Mouse (Mus musculus) intestine, embryonic 14.5 days (tissue): ENCODE data around the gene Cnnm1. TPM values are rescaled to one million over a fixed set of nuclear protein-coding genes. Genes with fewer than 3 reads are reported as not detected.

Source experiments
- ATAC-seq: fragments of 200-750 bp; cut with Nextera tagmentation; replicated peaks from 2 replicates; pipeline ENCODE4 v1.8.0; 2017; ENCODE audit warnings: low read depth, moderate number of reproducible peaks, moderate TSS enrichment, moderate library complexity; ENCODE audit not compliant: low FRiP score, low TSS enrichment
- DNase-seq: peaks from one replicate; pipeline ENCODE4 v3.0.0-alpha.2; 2018; ENCODE audit warnings: low spot score
- H3K27ac ChIP-seq: fragments of 300-500 bp; sonication (generic); 2 replicates; pipeline ENCODE4 v1.5.1; 2014; ENCODE audit warnings: low read depth, mild to moderate bottlenecking, control low read depth
- H3K27me3 ChIP-seq: fragments of 300-500 bp; sonication (generic); replicated peaks from 2 replicates; pipeline ENCODE4 v1.6.1; 2014; ENCODE audit warnings: low read length, control low read depth; ENCODE audit not compliant: control insufficient read depth, insufficient read depth
- H3K36me3 ChIP-seq: fragments of 300-500 bp; sonication (generic); 2 replicates; pipeline ENCODE4 v1.6.1; 2014; ENCODE audit warnings: low read length, control low read depth; ENCODE audit not compliant: control insufficient read depth, insufficient read depth
- H3K4me1 ChIP-seq: fragments of 300-500 bp; sonication (generic); replicated peaks from 2 replicates; pipeline ENCODE4 v1.6.1; 2014; ENCODE audit warnings: low read length, control low read depth, mixed read lengths; ENCODE audit not compliant: control insufficient read depth, insufficient read depth
- H3K4me2 ChIP-seq: fragments of 300-500 bp; sonication (generic); 2 replicates; pipeline ENCODE4 v1.6.1; 2014; ENCODE audit warnings: low read length
- H3K4me3 ChIP-seq: fragments of 300-500 bp; sonication (generic); 2 replicates; pipeline ENCODE4 v1.5.1; 2014; ENCODE audit warnings: low read depth, low read length, control low read depth, mixed read lengths
- H3K9ac ChIP-seq: fragments of 300-500 bp; sonication (generic); 2 replicates; pipeline ENCODE4 v1.6.1; 2014; ENCODE audit warnings: mild to moderate bottlenecking, low read length
- H3K9me3 ChIP-seq: fragments of 300-500 bp; sonication (generic); 2 replicates; pipeline ENCODE4 v1.6.1; 2016; ENCODE audit warnings: low read length, control low read depth; ENCODE audit not compliant: control insufficient read depth
- WGBS: fragments of 180-500 bp; shearing (Covaris S2); extraction: QIAGEN DNeasy Blood & Tissue Kit; methylation state at CpG from one replicate; pipeline ENCODE4 v1.1.7; 2014; 5-methylcytosine and 5-hydroxymethylcytosine counted together
- polyA plus RNA-seq: library from polyadenylated mRNA; unstranded; fragments of >200 nt; fragmentation: Nextera tagmentation; extraction: Ambion mirVana; gene quantifications from 2 replicates; pipeline ENCODE4 v1.2.1, GENCODE M21; 2014

Cnnm1 gene
- polyA plus RNA-seq, 1 experiment from 2014 or later = 0.45 TPM

DNA sequence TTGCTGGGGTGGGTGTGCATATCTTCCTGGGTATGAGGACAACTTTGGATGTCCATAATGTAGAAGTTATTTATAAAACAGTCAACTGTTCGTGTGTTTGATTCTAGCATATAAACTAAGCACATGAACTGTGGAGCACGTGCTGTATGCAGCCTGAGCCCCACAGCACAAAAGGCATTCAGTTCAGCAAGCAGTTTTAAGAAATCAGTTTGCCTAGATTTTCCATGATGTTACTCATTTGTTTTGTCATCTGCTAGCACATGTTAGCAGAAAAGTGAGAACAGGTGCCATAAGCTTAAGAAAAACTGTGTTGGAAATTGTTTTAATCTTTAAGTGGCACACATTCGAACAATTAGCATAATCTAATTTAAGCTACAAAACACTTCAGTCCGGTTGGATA, 19.7 kb downstream of the Cnnm1 start:
- H3K27ac ChIP-seq = no peak overlapping the region
- no peaks in the 10 kb centered on the region for H3K36me3 ChIP-seq
- H3K27me3 ChIP-seq = no peaks in the 10 kb centered on the region
- no peak overlapping the region for H3K4me2 ChIP-seq
- ATAC-seq = no peak
- DNase-seq = no peak
- H3K4me3 ChIP-seq = no peak overlapping the region
- no peak overlapping the region for H3K9ac ChIP-seq
- no peaks in the 10 kb centered on the region for H3K4me1 ChIP-seq
- no peaks in the 10 kb centered on the region for H3K9me3 ChIP-seq
- 68% methylated on average over 4 of the region's 4 CpGs for WGBS

DNA sequence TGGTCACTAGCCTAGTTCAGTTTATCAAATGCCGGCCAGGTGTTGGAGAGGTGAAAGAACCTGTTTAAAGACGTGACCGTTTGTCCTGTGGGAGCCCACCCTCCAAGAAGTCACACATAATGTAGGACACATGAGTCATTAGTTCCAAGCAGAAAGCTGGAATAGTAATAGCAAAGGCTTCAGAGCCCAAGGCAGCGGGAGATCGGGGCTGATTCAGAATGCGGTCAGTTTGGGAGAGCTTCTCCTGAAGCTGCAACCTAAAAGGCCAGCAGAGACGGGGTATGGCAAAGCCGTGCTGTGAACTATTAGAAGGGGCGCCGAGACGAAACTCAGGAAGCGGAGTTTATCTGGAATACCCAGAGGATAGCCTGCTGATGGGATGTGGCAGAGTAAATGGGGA, 20.2 kb downstream of the Cnnm1 start:
- Histone ChIP-seq H3K9ac (no peak overlapping the region), H3K27ac (no peak overlapping the region), H3K27me3 (no peaks in the 10 kb centered on the region), H3K36me3 (no peaks in the 10 kb centered on the region), H3K4me3 (no peak overlapping the region), H3K9me3 (no peaks in the 10 kb centered on the region), H3K4me2 (no peak overlapping the region), H3K4me1 (no peaks in the 10 kb centered on the region)
- 84% methylated on average over 12 of the region's 12 CpGs for WGBS
- DNase-seq (no peak), ATAC-seq (no peak)

DNA sequence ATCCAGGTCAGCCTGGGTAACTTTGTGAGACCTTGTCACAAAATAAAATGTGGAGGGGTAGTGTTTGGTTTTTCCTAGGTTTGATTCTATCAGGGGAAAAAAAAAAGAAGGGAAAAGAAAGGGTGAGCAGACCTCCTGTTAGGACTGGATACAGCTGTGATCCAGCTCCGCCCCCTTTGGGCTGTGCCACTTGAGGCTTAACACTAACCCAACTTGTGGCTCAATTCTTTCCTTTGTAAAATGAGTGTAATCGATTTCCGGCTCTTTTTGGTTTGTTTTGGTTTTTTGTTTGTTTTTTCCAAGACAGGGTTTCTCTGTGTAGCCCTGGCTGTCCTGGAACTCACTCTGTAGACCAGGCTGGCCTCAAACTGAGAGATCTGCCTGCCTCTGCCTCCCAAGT, 21.9 kb downstream of the Cnnm1 start:
- no peak for DNase-seq
- Histone ChIP-seq H3K9ac (no peak overlapping the region), H3K9me3 (no peaks in the 10 kb centered on the region), H3K4me3 (no peak overlapping the region), H3K27me3 (no peaks in the 10 kb centered on the region), H3K27ac (no peak overlapping the region), H3K4me1 (no peaks in the 10 kb centered on the region), H3K4me2 (no peak overlapping the region), H3K36me3 (no peaks in the 10 kb centered on the region)
- 91% methylated on average over 3 of the region's 3 CpGs for WGBS
- no peak for ATAC-seq

DNA sequence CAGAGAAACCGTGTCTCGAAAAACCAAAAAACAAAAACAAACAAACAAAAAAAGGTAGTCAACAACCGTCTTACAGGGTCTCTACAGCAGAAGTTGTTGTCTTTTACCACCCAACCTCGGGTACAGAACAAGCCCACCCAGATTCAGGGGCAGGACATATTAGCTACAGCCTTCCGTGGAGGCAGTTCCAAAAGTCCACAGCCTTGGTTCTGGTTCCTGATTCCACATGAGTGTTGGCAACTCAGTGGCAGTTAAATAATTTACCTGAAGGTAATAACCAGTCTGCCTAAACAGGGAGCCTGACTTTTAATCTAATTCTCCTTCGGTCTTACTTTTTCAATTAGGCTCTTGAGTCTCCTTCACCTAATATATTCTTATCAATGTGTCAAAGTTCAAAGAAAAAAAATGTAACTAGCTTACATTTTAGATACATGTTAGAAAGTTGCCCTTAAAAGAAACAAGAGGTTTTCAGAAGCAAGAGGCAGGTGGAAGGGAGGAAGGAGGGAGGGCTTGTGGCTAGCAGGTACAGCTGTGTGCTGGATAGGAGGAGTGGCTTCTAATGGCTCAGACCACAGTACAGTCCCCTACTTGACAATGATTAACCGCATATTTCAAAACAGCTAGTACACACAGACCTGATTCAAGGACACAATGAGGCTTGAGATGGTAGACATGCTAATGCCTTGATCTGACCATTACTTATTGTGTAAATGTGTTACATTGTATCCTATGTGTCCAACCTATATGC, 23.5 kb downstream of the Cnnm1 start:
- no peaks in the 10 kb centered on the region for H3K27me3 ChIP-seq
- no peak overlapping the region for H3K27ac ChIP-seq
- WGBS = 84% methylated on average over 7 of the region's 7 CpGs

DNA sequence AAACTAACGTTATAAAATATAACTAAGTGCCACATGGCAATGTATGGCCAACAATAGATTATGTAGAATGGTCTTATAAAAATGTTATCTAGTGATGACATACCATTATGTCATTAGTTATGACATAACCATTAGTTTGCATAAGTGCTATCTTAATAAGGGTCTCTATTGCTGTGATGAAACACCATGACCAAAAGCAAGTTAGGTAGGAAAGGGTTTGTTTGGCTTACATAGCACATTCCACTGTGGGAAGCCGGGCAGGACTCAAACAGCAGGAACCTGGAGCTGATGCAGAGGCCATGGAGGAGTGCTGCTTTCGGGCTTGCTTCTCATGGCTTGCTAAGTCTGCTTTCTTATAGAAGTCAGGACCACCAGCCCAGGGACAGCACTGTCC, 24.1 kb downstream of the Cnnm1 start:
- Histone ChIP-seq H3K4me3 (no peak overlapping the region), H3K4me1 (no peaks in the 10 kb centered on the region), H3K27me3 (no peaks in the 10 kb centered on the region), H3K27ac (no peak overlapping the region), H3K4me2 (no peak overlapping the region), H3K9ac (no peak overlapping the region), H3K9me3 (no peaks in the 10 kb centered on the region), H3K36me3 (no peaks in the 10 kb centered on the region)
- ATAC-seq (no peak), DNase-seq (no peak)
- 73% methylated on average over 3 of the region's 3 CpGs for WGBS

More for the DNA sequence above, 23.5 kb downstream of the Cnnm1 start:
- no peak overlapping the region for H3K4me3 ChIP-seq
- no peaks in the 10 kb centered on the region for H3K9me3 ChIP-seq
- DNase-seq (no peak), ATAC-seq (peak; percentile 68; the same call in 1 of the 2 replicates)
- no peak overlapping the region for H3K9ac ChIP-seq
- H3K4me1 ChIP-seq = no peaks in the 10 kb centered on the region
- no peak overlapping the region for H3K4me2 ChIP-seq
- H3K36me3 ChIP-seq = no peaks in the 10 kb centered on the region

DNA sequence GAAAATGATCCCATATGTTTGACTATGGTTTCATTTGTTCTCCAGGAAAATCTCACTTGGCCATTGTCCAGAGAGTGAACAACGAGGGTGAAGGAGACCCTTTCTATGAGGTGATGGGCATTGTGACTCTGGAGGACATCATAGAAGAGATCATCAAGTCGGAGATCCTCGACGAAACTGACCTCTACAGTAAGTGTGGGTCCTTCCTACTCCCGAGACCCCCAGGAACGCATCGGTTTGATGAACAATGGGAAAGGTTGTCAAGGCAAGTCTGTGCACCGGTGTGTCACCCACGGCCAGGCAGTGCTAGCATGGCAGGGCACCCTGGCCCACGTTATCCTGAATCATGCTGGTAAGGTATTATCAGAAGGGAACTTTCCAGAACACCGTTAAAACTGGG, 24.8 kb downstream of the Cnnm1 start:
- DNase-seq (no peak), ATAC-seq (no peak)
- H3K27ac ChIP-seq = no peak overlapping the region
- H3K27me3 ChIP-seq = no peaks in the 10 kb centered on the region
- WGBS = 94% methylated on average over 11 of the region's 11 CpGs
- H3K9ac ChIP-seq = no peak overlapping the region
- H3K9me3 ChIP-seq = no peaks in the 10 kb centered on the region
- H3K36me3 ChIP-seq = no peaks in the 10 kb centered on the region
- no peak overlapping the region for H3K4me3 ChIP-seq
- no peak overlapping the region for H3K4me2 ChIP-seq
- no peaks in the 10 kb centered on the region for H3K4me1 ChIP-seq

DNA sequence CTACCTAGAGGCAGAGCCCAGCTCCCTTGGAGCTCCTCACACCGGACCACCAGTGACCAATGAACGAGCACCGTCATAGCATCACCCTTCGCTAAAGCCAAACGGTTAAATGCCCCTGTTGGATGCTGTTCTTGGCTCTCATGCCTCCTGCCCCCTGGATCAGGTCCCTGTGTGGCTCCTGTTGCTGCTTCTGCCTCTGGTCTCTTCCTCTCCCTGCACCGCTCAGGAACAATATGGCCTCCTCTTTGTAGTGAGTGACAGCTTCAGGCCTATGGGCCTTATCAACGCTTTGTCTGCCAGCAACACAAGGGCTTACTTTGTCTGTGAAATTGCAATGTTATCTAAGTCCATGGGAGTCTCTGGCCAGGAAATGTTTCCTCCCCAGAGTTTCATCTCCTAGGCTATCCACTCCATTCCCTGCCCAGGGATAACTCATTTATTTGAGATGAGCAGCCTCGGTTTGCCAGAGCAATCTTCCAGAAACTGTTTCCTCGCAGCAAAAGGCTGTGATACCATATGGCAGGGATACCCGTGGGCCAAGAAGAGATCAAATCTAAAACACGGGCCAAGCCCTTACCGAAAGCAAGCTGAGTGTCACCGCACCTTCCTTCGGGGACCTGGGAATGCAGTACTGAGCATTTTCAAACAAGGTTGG, 25.5 kb downstream of the Cnnm1 start:
- DNase-seq = no peak
- 94% methylated on average over 14 of the region's 14 CpGs for WGBS
- Histone ChIP-seq H3K27me3 (no peaks in the 10 kb centered on the region), H3K4me2 (no peak overlapping the region), H3K9ac (no peak overlapping the region), H3K36me3 (no peaks in the 10 kb centered on the region), H3K4me3 (no peak overlapping the region), H3K9me3 (no peaks in the 10 kb centered on the region), H3K27ac (no peak overlapping the region), H3K4me1 (no peaks in the 10 kb centered on the region)
- ATAC-seq = no peak

DNA sequence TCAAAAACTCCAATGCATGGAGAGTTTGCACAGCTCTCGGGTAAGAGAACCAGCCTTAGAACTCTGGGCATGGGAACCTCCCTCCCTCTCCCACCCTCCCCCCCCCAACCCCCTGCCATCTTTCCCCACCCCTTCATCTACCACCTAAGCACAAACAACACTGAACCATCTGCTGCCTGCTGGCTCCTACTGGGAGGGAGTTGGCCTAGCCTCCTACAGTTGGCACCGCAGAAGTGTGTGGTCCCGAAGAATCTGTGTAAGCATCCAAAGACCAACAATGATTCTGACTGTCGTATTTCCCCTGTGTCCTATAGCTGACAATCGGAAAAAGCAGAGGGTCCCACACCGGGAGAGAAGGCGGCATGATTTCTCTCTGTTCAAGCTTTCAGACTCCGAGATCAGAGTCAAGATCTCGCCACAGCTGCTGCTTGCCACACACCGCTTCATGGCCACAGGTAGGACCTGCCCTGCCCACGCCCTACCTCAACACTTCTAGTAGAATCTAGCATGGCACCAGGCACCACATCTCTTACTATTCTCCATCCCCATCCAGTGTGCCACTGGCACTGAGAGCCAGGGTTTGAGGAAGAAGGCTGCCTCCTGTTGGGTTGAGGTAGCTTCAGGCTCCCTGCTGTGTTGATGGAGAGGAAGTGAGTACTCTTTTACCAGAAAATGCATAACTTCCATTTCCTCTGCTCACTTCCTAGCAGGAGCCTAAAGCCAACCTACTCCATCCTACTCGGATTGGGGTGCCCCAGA, 27.9 kb downstream of the Cnnm1 start:
- 80% methylated on average over 12 of the region's 12 CpGs for WGBS

More for the DNA sequence above, 27.9 kb downstream of the Cnnm1 start:
- no peaks in the 10 kb centered on the region for H3K27me3 ChIP-seq
- no peak overlapping the region for H3K27ac ChIP-seq
- ATAC-seq (no peak), DNase-seq (no peak)
- no peak overlapping the region for H3K4me2 ChIP-seq
- no peaks in the 10 kb centered on the region for H3K9me3 ChIP-seq
- H3K4me1 ChIP-seq = no peaks in the 10 kb centered on the region
- H3K36me3 ChIP-seq = no peaks in the 10 kb centered on the region
- H3K4me3 ChIP-seq = no peak overlapping the region
- no peak overlapping the region for H3K9ac ChIP-seq
